Mouse (Mus musculus) midbrain, embryonic 14.5 days (tissue): ENCODE measurements around the gene Lrp5. TPM values are rescaled to one million over a fixed set of nuclear protein-coding genes. Genes with fewer than 3 reads are reported as not detected.

Source experiments
- ATAC-seq: fragments of 200-750 bp; cut with Nextera tagmentation; 2 replicates; pipeline ENCODE4 v1.8.0; 2017; ENCODE audit warnings: moderate number of reproducible peaks, moderate library complexity; ENCODE audit not compliant: low FRiP score, low TSS enrichment
- DNase-seq: peaks from one replicate; pipeline ENCODE4 v3.0.0-alpha.2; 2015
- H3K27ac ChIP-seq: fragments of 300-500 bp; sonication (generic); replicated peaks from 2 replicates; pipeline ENCODE4 v1.5.1; 2014; ENCODE audit warnings: mild to moderate bottlenecking, low read depth, low read length, moderate library complexity
- H3K27me3 ChIP-seq: fragments of 300-500 bp; sonication (generic); 2 replicates; pipeline ENCODE4 v1.6.1; 2014; ENCODE audit warnings: low read length, control low read depth, mixed read lengths; ENCODE audit not compliant: control insufficient read depth, insufficient read depth
- H3K36me3 ChIP-seq: fragments of 300-500 bp; sonication (generic); 2 replicates; pipeline ENCODE4 v1.6.1; 2014; ENCODE audit warnings: low read length, control low read depth; ENCODE audit not compliant: control insufficient read depth, insufficient read depth
- H3K4me1 ChIP-seq: fragments of 300-500 bp; sonication (generic); 2 replicates; pipeline ENCODE4 v1.6.1; 2014; ENCODE audit warnings: mild to moderate bottlenecking, antibody characterized with exemption, low read length, control low read depth; ENCODE audit not compliant: control insufficient read depth, insufficient read depth
- H3K4me2 ChIP-seq: fragments of 300-500 bp; sonication (generic); 2 replicates; pipeline ENCODE4 v1.6.1; 2014; ENCODE audit warnings: mild to moderate bottlenecking, low read length, moderate library complexity
- H3K4me3 ChIP-seq: fragments of 300-500 bp; sonication (generic); replicated peaks from 2 replicates; pipeline ENCODE4 v1.5.1; 2014; ENCODE audit warnings: low read depth, low read length
- H3K9ac ChIP-seq: fragments of 300-500 bp; sonication (generic); replicated peaks from 2 replicates; pipeline ENCODE4 v1.6.1; 2014; ENCODE audit warnings: mild to moderate bottlenecking, low read length, moderate library complexity
- H3K9me3 ChIP-seq: fragments of 300-500 bp; sonication (generic); 2 replicates; pipeline ENCODE4 v1.6.1; 2016; ENCODE audit warnings: low read length, control low read depth, mixed read lengths; ENCODE audit not compliant: control insufficient read depth
- WGBS: fragments of 180-500 bp; shearing (Covaris S2); extraction: QIAGEN DNeasy Blood & Tissue Kit; methylation state at CpG from one replicate; pipeline ENCODE4 v1.1.7; 2014; 5-methylcytosine and 5-hydroxymethylcytosine counted together
- polyA plus RNA-seq: library from polyadenylated mRNA; unstranded; fragments of >200 nt; fragmentation: Nextera tagmentation; extraction: Ambion mirVana; gene quantifications from 2 replicates; pipeline ENCODE4 v1.2.1, GENCODE M21; 2014

Lrp5 gene
- 1.1 and 1.3 TPM in 2 replicates for polyA plus RNA-seq

GRCm38 (mm10) chr19:3686215-3686894 lies at the start of gene Lrp5:
Gene Lrp5, minus strand, starts transcription at chr19:3686564.
- peak within 1 kb of the TSS; percentile 100 for H3K4me2 ChIP-seq
- no peaks in the 10 kb centered on the region for H3K36me3 ChIP-seq
- no peaks in the 10 kb centered on the region for H3K9me3 ChIP-seq
- H3K4me1 ChIP-seq: peaks cover 14% of the 10 kb centered on the region
- H3K4me3 ChIP-seq: peak within 1 kb of the TSS; percentile 71
- under 1% methylated on average over 77 of the region's 83 CpGs for WGBS
- DNase-seq: peak; percentile 76
- ATAC-seq: peak; percentile 65; the same call in 1 of the 2 replicates
- H3K27me3 ChIP-seq: peaks cover 9% of the 10 kb centered on the region
- peak within 1 kb of the TSS; percentile 62 for H3K9ac ChIP-seq
- no peak within 1 kb of the TSS for H3K27ac ChIP-seq

GRCm38 (mm10) chr19:3736001-3736400 lies 49.6 kb upstream of the Lrp5 start:
- no peak for DNase-seq
- Histone ChIP-seq H3K36me3 (no peaks in the 10 kb centered on the region), H3K27ac (no peak overlapping the region), H3K27me3 (no peaks in the 10 kb centered on the region), H3K4me2 (no peak overlapping the region), H3K4me3 (no peak overlapping the region), H3K9ac (no peak overlapping the region), H3K9me3 (no peaks in the 10 kb centered on the region), H3K4me1 (no peaks in the 10 kb centered on the region)
- no peak for ATAC-seq
- 94% methylated on average over 3 of the region's 3 CpGs for WGBS

GRCm38 (mm10) chr19:3730781-3731646 lies 44.6 kb upstream of the Lrp5 start:
- DNase-seq: no peak
- WGBS: 78% methylated on average over 7 of the region's 7 CpGs
- Histone ChIP-seq H3K36me3 (no peaks in the 10 kb centered on the region), H3K27me3 (no peaks in the 10 kb centered on the region), H3K4me3 (no peak overlapping the region), H3K9me3 (no peaks in the 10 kb centered on the region), H3K4me2 (no peak overlapping the region), H3K4me1 (no peaks in the 10 kb centered on the region), H3K27ac (no peak overlapping the region), H3K9ac (no peak overlapping the region)
- ATAC-seq: no peak

GRCm38 (mm10) chr19:3728901-3729300 lies 42.5 kb upstream of the Lrp5 start:
- no peaks in the 10 kb centered on the region for H3K9me3 ChIP-seq
- H3K9ac ChIP-seq: no peak overlapping the region
- H3K27ac ChIP-seq: no peak overlapping the region
- no peaks in the 10 kb centered on the region for H3K27me3 ChIP-seq
- H3K36me3 ChIP-seq: no peaks in the 10 kb centered on the region
- no peak for ATAC-seq
- no peaks in the 10 kb centered on the region for H3K4me1 ChIP-seq
- H3K4me2 ChIP-seq: no peak overlapping the region
- no peak overlapping the region for H3K4me3 ChIP-seq
- 83% methylated on average over 2 of the region's 2 CpGs for WGBS
- DNase-seq: no peak

- H3K4me1 ChIP-seq: no peaks in the 10 kb centered on the region
- no peaks in the 10 kb centered on the region for H3K27me3 ChIP-seq
- no peaks in the 10 kb centered on the region for H3K9me3 ChIP-seq
- H3K9ac ChIP-seq: no peak overlapping the region
- no peaks in the 10 kb centered on the region for H3K36me3 ChIP-seq
- H3K4me2 ChIP-seq: no peak overlapping the region
- DNase-seq (peak; percentile 83), ATAC-seq (no peak)
- H3K27ac ChIP-seq: no peak overlapping the region
- no peak overlapping the region for H3K4me3 ChIP-seq
- WGBS: 18% methylated on average over 1 of the region's 1 CpGs
Measured at GRCm38 (mm10) chr19:3724779-3725178, 38.4 kb upstream of the Lrp5 start.

GRCm38 (mm10) chr19:3723904-3724303 lies 37.5 kb upstream of the Lrp5 start:
- Histone ChIP-seq H3K27me3 (no peaks in the 10 kb centered on the region), H3K9ac (no peak overlapping the region), H3K9me3 (no peaks in the 10 kb centered on the region), H3K4me3 (no peak overlapping the region), H3K4me2 (no peak overlapping the region), H3K27ac (no peak overlapping the region), H3K4me1 (0 out of 2 replicates have a peak, but pooled peaks cover 7% of the 10 kb centered on the region), H3K36me3 (no peaks in the 10 kb centered on the region)
- DNase-seq (peak; percentile 31), ATAC-seq (no peak)
- WGBS: 76% methylated on average over 4 of the region's 4 CpGs

- no peak for DNase-seq
- H3K27ac ChIP-seq: no peak overlapping the region
- H3K4me3 ChIP-seq: no peak overlapping the region
- H3K9ac ChIP-seq: no peak overlapping the region
- H3K27me3 ChIP-seq: no peaks in the 10 kb centered on the region
- 93% methylated on average over 9 of the region's 9 CpGs for WGBS
- peaks cover 3% of the 10 kb centered on the region; the same call in 1 of the 2 replicates for H3K36me3 ChIP-seq
- ATAC-seq: no peak
- no peaks in the 10 kb centered on the region for H3K9me3 ChIP-seq
- H3K4me2 ChIP-seq: no peak overlapping the region
- 0 out of 2 replicates have a peak, but pooled peaks cover 9% of the 10 kb centered on the region for H3K4me1 ChIP-seq
Measured at GRCm38 (mm10) chr19:3723170-3723569, 36.8 kb upstream of the Lrp5 start.

GRCm38 (mm10) chr19:3719362-3719891 lies 33.1 kb upstream of the Lrp5 start:
- WGBS: 2% methylated on average over 27 of the region's 27 CpGs
- Histone ChIP-seq H3K4me1 (0 out of 2 replicates have a peak, but pooled peaks cover 9% of the 10 kb centered on the region), H3K27ac (no peak overlapping the region), H3K9me3 (no peaks in the 10 kb centered on the region), H3K27me3 (no peaks in the 10 kb centered on the region), H3K4me2 (peak overlapping the region; percentile 66), H3K36me3 (peaks cover 40% of the 10 kb centered on the region), H3K4me3 (peak overlapping the region; percentile 31), H3K9ac (peak overlapping the region; percentile 29; the same call in 1 of the 2 replicates)
- ATAC-seq: peak; percentile 27; the same call in 1 of the 2 replicates
- DNase-seq: peak; percentile 58
